Mouse (Mus musculus): Measurements from ENCODE around the gene Gm45618.
"Not testable (repeated sequence)": the region's sequence is repeated elsewhere in the genome, so short reads cannot be mapped to it uniquely, and the experiment has no call there.

Gene Gm45618

DNA sequence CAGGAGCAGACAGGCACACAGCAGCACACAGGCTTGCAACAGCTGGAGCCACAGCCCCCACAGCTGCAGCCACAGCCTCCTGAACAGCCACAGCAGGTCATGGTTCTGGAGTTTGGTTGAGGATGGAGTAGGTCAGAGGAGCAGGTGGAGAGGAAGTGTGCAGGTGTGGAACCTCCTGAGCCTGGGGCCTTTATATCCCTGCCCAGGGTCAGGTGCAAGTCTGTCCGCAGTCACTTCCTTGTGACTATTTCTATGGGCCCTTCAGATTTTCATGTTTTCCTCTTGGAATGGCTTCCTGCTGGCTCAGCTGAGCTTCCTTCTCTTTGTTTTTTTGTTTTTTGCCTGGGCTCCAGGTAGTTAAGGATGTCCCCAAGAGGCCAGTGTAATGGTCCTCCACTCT lies at the start of gene Gm45618:
TSS of gene Gm45618 (minus strand) at position 101 of the 400 bp plus-strand sequence.
- DNase-seq (ENCODE audit: low spot score): not testable (repeated sequence)

DNA sequence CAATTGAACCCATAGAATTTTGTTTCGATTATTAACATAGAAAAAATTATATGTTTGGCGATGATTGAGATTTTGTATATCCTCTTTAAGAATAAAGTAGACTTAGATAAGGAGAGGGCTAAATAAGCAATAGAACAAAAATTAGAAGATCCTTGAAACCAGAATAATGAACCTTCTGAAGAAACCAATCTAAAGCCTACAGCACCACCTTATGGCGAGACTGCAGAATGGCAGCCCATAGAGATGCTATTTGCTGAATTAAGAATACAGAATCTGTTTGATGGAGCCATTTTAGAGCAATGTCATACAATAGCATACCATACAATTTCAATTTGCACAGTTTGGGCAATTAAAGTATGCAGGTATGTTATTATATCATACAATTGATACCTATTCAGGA lies 49.3 kb upstream of the Gm45618 start:
- no peak for DNase-seq (ENCODE audit: low spot score)

DNA sequence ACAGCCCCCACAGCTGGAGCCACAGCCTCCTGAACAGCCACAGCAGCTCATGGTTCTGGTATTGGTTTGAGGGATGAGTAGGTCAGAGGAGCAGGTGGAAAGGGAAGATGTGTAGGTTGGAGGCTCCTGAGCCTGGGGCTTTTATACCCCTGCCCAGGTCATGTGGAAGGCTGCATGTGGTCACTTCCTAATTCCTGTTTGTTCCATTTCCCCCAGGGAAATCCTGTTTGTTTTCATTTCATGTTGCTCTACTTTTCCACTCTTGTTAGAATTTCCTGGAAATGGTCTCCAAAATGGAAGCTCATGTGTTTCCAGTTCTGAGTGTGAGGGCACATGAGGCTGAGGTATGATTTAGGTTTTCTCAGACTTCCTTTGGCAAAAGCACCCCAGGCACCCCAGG lies 45.1 kb upstream of the Gm45618 start, which contains the start of gene Gm4553:
TSS of gene Gm4553 (minus strand) at position 101 of the 400 bp plus-strand sequence.
- DNase-seq (ENCODE audit: low spot score): not testable (repeated sequence)

DNA sequence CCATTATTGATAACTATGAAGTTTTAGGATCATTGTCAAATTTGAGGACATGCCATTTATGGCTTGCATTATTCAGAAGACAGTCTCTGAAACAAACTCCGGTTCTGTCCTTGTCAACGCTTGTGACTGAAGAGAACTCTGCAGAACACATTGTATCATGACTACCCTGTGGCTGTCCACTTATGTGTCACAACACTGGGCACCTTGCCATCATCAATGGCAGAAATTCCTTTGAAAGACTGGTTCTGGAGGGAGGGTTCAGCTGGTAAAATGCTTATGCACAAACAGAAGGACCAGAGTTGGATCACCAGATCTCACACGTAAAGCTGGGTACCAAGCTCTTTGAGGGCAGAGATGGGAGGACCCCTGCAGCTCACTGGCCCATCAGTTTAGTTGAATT lies 38.8 kb upstream of the Gm45618 start:
- no peak for DNase-seq (ENCODE audit: low spot score)

DNA sequence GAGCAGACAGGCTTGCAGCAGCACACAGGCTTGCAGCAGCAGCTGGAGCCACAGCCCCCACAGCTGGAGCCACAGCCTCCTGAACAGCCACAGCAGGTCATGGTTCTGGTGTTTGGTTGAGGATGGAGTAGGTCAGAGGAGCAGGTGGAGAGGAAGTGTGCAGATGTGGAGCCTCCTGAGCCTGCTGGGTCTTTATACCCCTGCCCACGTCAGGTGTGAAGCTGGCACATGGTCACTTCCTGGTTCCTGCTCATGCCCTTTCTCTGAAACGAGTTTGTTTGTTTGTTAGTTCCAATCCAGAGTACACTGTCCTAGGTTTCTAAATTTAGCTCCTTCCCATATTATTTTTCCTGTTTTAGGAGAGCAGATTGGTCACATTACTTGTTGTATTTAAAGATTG lies 36.5 kb upstream of the Gm45618 start, which contains the start of gene Gm29735:
TSS of gene Gm29735 (minus strand) at position 101 of the 400 bp plus-strand sequence.
- DNase-seq (ENCODE audit: low spot score): not testable (repeated sequence)

DNA sequence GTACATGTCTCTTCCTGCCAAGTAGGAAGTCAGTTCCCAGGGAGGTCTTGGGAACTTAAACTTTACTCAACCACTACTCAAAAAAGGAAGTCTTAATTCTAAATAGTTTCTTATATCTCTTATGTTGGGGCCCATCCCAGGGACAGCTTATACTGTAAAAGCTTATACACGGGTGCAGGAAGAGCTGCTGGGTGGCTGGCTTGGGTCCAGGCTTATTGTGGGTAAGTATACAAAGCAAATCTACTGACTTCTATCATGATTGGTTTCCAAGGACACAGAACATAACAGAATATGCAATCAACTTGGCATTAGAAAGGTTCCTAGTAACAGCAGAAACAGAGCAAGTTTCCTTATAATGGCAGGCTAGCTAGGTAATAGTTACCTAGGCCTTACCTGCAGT lies 34.8 kb upstream of the Gm45618 start:
- DNase-seq (ENCODE audit: low spot score): no peak

DNA sequence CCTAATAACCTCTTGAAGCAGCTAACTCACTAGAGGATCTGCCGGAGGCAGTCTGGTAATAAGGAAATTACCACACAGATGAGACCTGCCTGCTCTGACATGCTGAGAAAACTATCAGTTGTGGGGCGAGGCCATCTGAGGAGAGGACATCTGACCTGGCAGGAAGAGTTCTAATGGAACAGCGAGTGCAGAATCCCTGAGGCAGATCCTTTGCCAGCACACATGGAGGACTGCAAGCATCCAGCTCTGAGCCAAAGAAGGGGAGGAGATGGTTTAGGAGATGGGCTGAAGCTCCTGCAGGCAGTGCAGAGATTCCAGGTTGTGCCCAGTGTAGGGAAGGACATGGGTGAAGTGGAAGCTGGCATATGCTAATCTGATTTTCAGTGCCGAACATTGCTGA lies 31.7 kb upstream of the Gm45618 start:
- DNase-seq (ENCODE audit: low spot score): no peak

DNA sequence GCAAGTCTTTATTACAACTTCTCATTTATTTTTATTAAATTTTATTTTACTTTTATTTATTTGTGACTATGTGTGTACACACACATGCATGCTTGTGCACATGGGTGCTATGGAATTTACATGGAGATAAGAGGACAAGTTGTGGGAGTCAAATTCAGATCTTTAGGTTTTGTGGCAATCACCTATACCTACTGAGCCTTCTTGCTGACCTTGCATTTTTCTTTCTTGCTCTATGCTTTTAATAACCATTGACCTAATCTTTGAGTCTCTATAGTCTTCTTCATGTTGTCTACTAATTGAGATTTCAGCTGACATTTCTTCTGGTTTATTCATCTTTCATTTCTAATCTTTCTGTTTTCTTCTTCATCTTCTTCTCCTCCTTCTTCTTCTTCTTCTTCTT lies 28.1 kb upstream of the Gm45618 start:
- no peak for DNase-seq (ENCODE audit: low spot score)

DNA sequence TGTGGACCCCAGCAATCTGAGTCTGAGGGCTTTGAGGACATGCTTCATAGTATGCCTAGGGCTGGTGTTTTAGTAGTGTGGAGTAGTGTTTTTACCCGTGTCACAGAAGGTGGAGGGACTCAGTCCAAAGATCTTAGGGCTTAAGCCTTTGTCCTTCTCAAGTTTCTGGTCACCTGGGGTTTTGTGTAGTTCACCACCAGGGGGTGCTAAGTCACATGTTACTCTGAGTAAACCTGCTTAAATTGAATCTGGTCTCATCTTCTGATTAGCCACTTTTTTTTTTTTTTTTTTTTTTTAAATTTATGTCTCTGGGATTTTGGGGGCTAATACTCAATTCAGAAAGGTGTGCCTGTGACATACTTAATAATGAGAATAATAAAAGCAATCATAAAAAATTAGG lies 25.5 kb upstream of the Gm45618 start:
- no peak for DNase-seq (ENCODE audit: low spot score)

DNA sequence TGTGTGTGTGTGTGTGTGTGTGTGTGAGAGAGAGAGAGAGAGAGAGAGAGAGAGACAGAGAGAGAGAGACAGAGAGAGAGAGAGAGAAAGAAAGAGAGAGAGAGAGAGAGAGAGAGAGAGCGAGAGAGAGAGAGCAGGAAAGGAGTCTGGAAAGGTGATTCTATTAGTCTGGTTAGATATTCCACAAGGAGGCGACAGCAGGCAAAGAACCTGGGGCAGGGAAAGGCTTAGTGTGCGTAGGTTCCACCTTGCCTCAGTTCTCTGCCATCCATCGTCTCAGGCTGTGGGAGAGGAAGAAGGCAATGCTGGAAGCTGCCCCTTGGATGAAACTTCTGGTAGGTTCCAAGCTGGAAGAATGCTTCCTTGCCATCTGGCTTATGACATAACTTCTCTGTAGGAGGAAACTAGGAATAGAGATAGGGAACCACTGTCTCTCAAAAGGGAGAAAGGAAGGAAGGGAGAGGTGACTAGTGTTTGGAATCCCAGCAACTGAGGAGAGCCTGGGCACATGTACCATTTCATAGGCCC lies 24.9 kb upstream of the Gm45618 start:
- no peak for DNase-seq (ENCODE audit: low spot score)

DNA sequence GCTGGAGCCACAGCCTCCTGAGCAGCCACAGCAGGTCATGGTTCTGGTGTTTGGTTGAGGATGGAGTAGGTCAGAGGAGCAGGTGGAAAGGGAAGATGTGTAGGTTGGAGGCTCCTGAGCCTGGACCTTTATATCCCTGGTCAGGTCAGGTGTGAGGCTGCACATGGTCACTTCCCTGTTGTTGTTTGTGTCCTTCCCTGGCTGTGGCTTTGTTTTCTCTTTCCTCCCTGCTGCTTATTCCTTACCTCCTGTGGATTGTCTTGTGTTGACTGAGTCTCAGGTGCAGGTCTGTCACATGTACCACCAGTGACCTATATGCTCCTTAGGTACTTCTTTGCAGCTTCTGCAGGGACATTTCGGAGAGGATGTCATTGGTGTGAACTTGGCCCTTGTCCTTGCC lies 24.0 kb upstream of the Gm45618 start, which contains the start of gene Gm45337:
TSS of gene Gm45337 (minus strand) at position 101 of the 400 bp plus-strand sequence.
- DNase-seq (ENCODE audit: low spot score): no peak

DNA sequence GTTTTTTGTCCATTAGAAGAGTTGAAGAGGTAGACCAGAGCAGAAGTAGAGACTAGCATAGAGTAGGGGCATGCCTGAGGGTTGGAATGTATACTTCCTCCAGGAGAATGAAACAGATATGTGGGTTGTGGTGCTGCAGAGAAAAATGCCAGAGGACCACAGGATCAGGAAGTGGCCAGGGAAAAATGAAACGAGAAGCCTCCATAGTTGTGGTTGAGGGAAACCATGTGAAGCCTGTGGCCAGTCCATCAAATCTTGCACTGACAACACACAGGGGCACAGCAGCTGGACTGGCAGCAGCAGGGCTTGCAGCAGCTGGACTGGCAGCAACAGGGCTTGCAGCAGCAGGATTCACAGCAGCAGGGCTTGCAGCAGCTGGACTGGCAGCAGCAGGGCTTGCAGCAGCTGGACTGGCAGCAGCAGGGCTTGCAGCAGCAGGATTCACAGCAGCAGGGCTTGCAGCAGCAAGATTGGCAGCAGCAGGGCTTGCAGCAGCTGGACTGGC lies 23.0 kb upstream of the Gm45618 start:
- DNase-seq (ENCODE audit: low spot score): not testable (repeated sequence)

DNA sequence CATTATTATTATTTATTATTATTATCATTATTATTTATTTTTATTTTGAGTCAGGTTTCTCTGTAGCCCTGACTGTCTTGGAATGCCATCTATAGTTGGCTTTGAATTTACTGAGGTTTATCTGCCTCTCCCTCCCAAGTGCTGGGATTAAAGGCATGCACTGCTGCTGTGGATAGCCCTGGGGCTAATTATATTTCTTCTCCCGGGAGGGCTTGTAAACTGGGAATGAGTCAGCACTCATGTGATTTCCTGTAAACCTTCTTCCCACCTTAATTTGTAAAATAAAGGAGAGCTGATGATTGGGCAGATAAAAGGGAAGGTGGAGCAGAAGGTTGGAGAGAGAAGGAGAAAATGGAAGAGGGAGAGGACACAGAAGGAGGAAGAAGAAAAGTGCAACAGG lies 20.2 kb upstream of the Gm45618 start:
- DNase-seq (ENCODE audit: low spot score): no peak

DNA sequence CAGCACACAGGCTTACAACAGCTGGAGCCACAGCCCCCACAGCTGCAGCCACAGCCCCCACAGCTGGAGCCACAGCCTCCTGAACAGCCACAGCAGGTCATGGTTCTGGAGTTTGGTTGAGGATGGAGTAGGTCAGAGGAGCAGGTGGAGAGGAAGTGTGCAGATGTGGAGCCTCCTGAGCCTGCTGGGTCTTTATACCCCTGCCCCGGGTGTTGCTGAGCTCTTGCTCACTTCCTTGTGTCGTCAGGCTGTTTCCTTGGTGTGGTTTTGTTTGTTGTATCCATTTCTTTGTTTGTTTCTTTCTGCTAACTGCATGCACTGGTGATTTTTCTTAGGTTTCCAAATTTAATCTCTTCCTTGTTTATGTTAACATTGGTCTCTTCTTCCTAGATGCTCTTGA lies 15.4 kb upstream of the Gm45618 start, which contains the start of gene Gm39115:
TSS of gene Gm39115 (minus strand) at position 101 of the 400 bp plus-strand sequence.
- DNase-seq (ENCODE audit: low spot score): not testable (repeated sequence)

DNA sequence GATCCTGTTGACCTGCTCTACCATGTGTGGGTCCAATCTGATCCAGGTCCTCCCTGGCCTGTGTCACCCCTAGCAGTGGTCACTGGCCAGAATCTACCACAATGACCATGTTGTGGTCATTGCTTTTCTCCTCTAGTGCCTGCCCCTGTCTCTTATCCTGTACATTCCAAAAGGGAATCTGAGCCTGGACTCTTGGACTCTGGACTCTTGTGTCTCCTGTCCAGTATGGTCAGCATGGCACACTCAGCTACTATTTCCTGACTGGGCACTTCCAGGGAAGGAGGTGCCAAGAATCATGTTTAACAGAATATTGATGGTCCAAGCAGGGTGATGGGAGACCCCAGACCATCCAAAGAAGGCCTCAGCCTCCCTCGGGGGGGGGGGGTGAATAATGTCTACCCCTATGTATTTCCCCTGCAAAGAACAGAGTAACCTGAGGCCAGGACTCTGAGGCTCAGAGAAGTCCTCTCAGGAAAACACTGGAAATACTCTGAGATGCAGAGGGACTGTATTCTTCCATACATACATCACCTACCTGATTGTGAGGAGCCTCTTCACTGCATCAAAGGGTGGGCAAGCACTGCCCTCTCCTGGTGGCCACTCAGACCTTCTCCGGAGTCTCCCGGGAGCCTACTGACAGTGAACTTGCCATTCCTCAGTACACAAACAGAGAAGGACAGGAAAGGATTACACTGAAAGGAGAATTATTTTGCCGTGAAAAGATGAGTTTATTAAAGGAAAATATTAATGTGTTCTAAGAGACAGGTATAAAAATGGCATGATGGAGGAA lies 13.9 kb upstream of the Gm45618 start:
- DNase-seq (ENCODE audit: low spot score): no peak

DNA sequence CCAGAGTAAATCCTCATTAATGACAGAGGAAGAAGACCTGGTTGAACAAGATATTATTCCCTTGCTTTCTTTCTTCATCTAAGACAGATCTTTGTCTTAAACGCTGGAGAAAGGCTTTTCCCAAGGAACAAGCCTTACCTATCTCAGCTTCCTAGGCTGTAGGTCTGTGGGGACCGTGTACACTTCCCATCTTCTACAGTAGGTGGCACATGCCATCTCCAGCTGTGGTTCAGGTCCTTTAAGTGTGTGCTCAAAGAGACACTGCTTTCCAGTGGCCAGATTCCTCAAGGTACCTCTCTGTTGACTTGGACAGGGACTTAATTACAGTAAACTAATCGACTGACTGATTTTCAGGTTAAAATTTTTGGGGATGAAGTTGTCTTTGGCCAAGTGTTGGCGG lies 8.3 kb upstream of the Gm45618 start:
- no peak for DNase-seq (ENCODE audit: low spot score)

DNA sequence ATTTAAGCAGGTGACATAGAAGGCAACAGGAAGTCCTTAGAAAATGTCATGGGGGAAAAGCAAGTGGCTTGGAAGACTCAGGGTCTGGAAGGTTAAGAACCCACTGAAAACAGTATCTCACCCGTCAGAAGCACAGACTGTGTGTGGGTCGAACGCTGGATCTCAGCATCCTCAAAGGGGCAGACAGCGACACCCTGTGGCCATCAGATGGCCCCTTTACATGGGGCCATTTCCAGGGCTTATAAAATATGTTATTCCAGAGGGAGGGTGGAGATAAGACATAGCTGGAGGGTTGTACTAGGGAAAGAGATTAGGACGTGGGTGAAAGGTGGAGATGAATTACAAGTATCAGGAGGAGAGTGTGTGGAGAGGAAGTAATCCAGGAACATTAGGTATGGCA lies 897 bp downstream of the Gm45618 start:
- no peak for DNase-seq (ENCODE audit: low spot score)

DNA sequence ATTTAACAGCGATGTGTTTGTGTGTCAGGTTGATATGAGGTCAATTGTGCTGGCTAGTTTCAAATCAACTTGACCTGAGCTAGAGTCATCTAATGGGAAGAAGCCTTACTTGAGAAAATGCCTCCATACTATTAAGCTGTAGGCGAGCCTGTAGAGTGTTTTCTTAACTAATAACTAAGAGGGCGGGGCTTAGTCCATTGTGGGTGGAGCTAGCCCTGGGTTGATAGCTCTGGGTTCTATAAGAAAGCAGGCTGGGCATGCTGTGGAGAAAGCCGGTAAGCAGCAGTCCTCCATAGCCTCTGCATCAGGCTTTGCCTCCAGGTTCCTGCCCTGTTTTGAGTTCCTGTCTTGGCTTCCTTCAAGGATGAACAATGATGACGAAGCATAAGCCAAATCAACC lies 15.8 kb downstream of the Gm45618 start:
- no peak for DNase-seq (ENCODE audit: low spot score)

DNA sequence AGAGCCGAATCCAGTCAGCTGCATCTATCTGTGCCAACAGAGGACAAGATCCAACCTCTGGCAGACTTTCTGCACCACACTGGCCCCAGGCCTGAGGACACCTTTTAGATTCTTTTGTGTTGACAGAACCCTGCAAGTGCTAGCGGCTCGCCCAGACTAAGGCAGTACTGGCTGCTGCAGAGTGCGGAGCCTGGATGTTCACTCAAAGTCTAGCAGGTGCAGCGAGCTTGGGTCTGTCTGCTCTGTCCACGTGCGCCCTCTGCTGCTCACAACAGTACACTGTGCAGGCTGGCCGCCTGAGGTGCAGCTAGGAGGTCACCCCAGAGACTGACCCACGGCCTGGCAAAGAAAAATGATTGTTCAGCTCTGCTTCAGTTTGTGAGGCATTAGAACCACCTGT lies 22.8 kb downstream of the Gm45618 start:
- DNase-seq (ENCODE audit: low spot score): no peak

DNA sequence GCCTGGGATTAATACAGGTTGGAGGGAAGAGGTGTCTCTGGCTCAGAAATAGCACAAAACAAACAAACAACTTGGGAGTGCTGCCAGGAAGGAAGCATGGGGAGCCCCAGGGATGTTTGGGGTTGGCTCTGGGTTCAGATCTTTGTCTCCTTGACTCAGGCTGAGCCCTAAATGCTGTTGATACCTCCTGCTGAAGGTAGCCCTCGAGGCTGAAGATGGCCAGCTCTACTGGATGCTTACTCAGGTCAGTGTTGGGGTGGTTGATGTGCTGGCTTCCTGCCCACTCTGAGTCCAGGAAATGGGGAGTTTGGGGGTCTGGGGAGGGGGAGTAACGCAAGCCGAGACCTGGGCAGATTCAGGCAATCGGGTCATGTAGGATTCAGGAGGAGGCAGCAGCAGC lies 23.8 kb downstream of the Gm45618 start:
- DNase-seq (ENCODE audit: low spot score): no peak

DNA sequence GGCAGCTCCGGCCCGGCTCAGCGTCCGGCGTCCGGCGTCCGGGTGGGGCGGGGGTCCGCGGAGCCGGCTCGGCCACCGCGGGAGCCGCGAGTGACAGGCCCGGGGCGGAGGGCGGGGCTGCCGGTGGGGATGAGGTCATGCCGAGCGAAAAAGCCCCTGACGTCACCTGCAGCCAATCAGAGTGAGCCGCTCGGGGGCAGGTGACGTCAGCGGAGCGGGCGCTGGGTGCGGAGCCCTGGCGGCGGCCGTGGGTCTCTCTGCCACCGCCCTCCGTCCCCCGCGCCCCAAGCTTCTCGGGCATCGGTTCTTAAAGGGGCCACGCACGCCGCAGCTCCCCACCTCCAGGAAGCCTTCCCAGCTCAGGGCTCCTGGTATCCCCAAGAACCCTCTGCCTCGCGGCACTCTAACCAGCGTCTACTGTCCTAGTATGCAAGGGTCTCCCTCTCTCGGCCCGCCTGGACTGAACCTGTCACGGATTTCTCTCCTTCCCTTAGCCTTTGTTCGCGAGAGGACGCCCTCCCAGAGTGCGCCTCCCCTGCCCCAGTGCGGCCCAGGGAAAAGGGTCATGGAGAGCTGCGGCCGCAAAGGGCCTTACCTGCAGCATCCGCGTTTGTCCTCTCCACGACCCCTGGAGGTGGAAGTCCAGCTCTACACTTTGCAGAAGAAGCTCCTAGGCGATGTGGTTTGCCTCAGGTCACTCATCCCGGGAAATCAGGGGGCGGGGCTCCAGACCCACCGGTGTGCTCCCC lies 25.2 kb downstream of the Gm45618 start, which contains the start of gene Dusp8:
TSS of gene Dusp8 (minus strand) at position 661 of the 749 bp plus-strand sequence.
- peak; percentile 67 for DNase-seq (ENCODE audit: low spot score)

All from urinary bladder, postnatal 10 days (tissue).